Mouse (Mus musculus) forebrain, embryonic 13.5 days (tissue): ENCODE results near the gene Ttll12. TPM values are rescaled to one million over a fixed set of nuclear protein-coding genes. Genes with fewer than 3 reads are reported as not detected.

Source experiments
- ATAC-seq: fragments of 200-750 bp; cut with Nextera tagmentation; 2 replicates; pipeline ENCODE4 v1.8.0; 2017
- H3K27ac ChIP-seq: fragments of 300-500 bp; sonication (generic); 2 replicates; pipeline ENCODE4 v1.5.1; 2015; ENCODE audit warnings: inconsistent platforms, mild to moderate bottlenecking, moderate library complexity
- H3K27me3 ChIP-seq: fragments of 300-500 bp; sonication (generic); 2 replicates; pipeline ENCODE4 v1.6.1; 2015; ENCODE audit warnings: mild to moderate bottlenecking, inconsistent platforms
- H3K36me3 ChIP-seq: fragments of 300-500 bp; sonication (generic); 2 replicates; pipeline ENCODE4 v1.6.1; 2015; ENCODE audit warnings: mild to moderate bottlenecking, inconsistent platforms; ENCODE audit not compliant: poor library complexity, severe bottlenecking
- H3K4me1 ChIP-seq: fragments of 300-500 bp; sonication (generic); 2 replicates; pipeline ENCODE4 v1.6.1; 2015; ENCODE audit warnings: inconsistent platforms
- H3K4me2 ChIP-seq: fragments of 300-500 bp; sonication (generic); 2 replicates; pipeline ENCODE4 v1.6.1; 2015; ENCODE audit warnings: inconsistent platforms, mild to moderate bottlenecking, moderate library complexity
- H3K4me3 ChIP-seq: fragments of 300-500 bp; sonication (generic); 2 replicates; pipeline ENCODE4 v1.5.1; 2015; ENCODE audit warnings: mild to moderate bottlenecking, inconsistent platforms
- H3K9ac ChIP-seq: fragments of 300-500 bp; sonication (generic); 2 replicates; pipeline ENCODE4 v1.6.1; 2015; ENCODE audit warnings: mild to moderate bottlenecking, inconsistent platforms
- H3K9me3 ChIP-seq: fragments of 300-500 bp; sonication (generic); replicated peaks from 2 replicates; pipeline ENCODE4 v1.6.1; 2016; ENCODE audit warnings: inconsistent platforms
- WGBS: fragments of 180-500 bp; shearing (Covaris S2); methylation state at CpG from one replicate; pipeline ENCODE4 v1.1.7; 2015; 5-methylcytosine and 5-hydroxymethylcytosine counted together
- polyA plus RNA-seq: library from polyadenylated mRNA; unstranded; fragments of >200 nt; fragmentation: Nextera tagmentation; extraction: Ambion mirVana; gene quantifications from 2 replicates; pipeline ENCODE4 v1.2.1, GENCODE M21; 2015

Gene Ttll12
- polyA plus RNA-seq, 1 experiment from 2014 or later, result 40.7 TPM

- Histone ChIP-seq H3K9ac (no peak overlapping the region), H3K27ac (no peak overlapping the region), H3K4me3 (no peak overlapping the region), H3K27me3 (peaks cover 35% of the 10 kb centered on the region), H3K36me3 (no peaks in the 10 kb centered on the region), H3K4me2 (no peak overlapping the region), H3K4me1 (peaks cover 15% of the 10 kb centered on the region), H3K9me3 (no peaks in the 10 kb centered on the region)
- no peak for ATAC-seq
- 91% methylated on average over 9 of the region's 9 CpGs for WGBS
Measured at GRCm38 (mm10) chr15:83530233-83530632, 64.7 kb downstream of the Ttll12 start.

DNA sequence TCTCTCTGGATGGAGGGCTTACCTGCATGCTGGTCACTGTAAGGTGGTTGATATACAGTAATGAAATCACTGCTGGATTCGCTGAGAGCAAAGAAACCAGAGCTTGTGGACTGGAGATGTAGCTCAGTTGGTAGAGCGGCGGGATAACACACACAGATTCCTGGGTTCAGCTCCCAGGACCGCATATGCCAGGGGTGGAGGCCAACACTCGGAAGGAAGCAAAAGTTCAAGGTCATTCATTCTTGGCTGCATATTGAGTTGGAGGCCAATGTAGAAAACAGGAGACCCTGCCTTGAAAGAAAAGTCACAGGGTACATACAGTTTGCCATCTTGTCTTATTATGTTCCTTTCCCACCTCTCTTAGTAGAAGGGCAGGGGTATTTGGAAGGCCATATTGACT lies 65.2 kb downstream of the Ttll12 start:
- H3K4me1 ChIP-seq, result peaks cover 15% of the 10 kb centered on the region
- no peak overlapping the region for H3K27ac ChIP-seq
- H3K9me3 ChIP-seq, result no peaks in the 10 kb centered on the region
- 87% methylated on average over 5 of the region's 5 CpGs for WGBS
- no peaks in the 10 kb centered on the region for H3K36me3 ChIP-seq
- no peak for ATAC-seq
- no peak overlapping the region for H3K4me3 ChIP-seq
- no peak overlapping the region for H3K4me2 ChIP-seq
- no peak overlapping the region for H3K9ac ChIP-seq
- peaks cover 39% of the 10 kb centered on the region for H3K27me3 ChIP-seq

- Histone ChIP-seq H3K4me3 (no peak overlapping the region), H3K36me3 (no peaks in the 10 kb centered on the region), H3K9ac (no peak overlapping the region), H3K27ac (no peak overlapping the region), H3K4me1 (peaks cover 15% of the 10 kb centered on the region), H3K9me3 (no peaks in the 10 kb centered on the region), H3K27me3 (peaks cover 48% of the 10 kb centered on the region), H3K4me2 (no peak overlapping the region)
- ATAC-seq, result no peak
- 84% methylated on average over 4 of the region's 4 CpGs for WGBS
Measured at GRCm38 (mm10) chr15:83528892-83529291, 66.1 kb downstream of the Ttll12 start.

DNA sequence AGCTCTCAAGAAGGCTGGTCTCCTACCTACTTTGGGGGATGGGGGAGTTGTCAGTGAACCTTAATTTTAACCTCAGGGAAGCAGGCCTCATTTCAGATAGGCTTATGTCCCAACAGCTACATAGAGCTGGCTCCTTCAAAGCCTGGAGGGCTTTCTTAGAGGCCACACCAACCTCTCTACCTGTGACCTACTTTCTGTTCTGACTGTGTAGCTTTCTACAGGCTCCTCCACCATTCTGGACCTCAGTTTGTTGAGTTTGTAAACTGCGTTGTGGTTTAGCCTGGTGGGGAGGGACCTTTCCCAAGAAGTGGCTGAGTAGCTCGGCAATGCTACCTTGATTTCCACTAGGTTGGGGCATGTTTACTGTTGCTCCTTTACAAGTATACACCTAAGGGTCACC lies 67.2 kb downstream of the Ttll12 start:
- Histone ChIP-seq H3K9me3 (no peaks in the 10 kb centered on the region), H3K9ac (no peak overlapping the region), H3K36me3 (no peaks in the 10 kb centered on the region), H3K4me2 (0 out of 2 replicates have a peak overlapping the region, but pooled peaks have one; percentile 89), H3K27ac (no peak overlapping the region), H3K4me3 (no peak overlapping the region), H3K4me1 (peaks cover 15% of the 10 kb centered on the region), H3K27me3 (peaks cover 53% of the 10 kb centered on the region)
- WGBS, result 82% methylated on average over 2 of the region's 2 CpGs
- ATAC-seq, result no peak

- under 1% methylated on average over 26 of the region's 26 CpGs for WGBS
- Histone ChIP-seq H3K27me3 (peaks cover 53% of the 10 kb centered on the region), H3K36me3 (no peaks in the 10 kb centered on the region), H3K9ac (peak overlapping the region; percentile 60), H3K9me3 (no peaks in the 10 kb centered on the region), H3K27ac (no peak overlapping the region), H3K4me3 (peak overlapping the region; percentile 50), H3K4me2 (peak overlapping the region; percentile 89), H3K4me1 (peaks cover 15% of the 10 kb centered on the region)
- peak; percentile 36; the same call in 1 of the 2 replicates for ATAC-seq
Measured at GRCm38 (mm10) chr15:83527092-83527437, 67.9 kb downstream of the Ttll12 start.

DNA sequence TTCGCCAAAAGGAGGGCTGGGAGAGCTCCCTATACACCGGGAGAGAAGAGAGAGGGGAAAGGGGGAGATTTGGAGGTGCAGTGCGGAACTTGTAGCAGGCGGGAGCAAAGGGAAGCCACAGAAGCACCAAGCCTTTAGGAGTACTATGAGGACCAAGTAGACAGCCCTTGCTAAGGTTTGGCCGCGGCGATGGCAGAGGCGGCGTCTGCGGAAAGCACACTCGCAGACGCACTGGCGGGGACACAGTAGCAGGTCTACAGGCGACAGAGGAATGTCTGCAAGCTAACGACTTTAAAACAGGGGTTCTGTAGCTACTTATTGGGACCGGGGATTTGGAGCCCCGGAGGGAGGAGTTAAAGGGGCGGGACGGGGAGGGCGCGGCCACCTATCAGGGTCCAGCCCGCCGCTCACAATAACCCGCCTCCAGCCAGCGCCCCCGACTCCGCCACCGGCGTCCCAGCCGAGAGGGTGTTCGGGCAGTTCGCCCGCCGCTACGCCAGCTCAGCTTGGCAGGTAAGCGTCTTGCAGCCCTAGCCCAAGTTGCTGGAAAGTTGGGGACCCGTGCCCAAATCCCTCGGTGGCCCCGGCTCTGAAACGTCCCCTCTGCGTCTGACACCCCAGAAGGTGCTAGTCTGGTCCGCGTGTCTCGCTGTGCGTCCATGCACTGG lies 68.4 kb downstream of the Ttll12 start, which contains the start of gene Bik:
TSS of gene Bik (plus strand) at position 439 of the 668 bp plus-strand sequence.
- peaks cover 15% of the 10 kb centered on the region for H3K4me1 ChIP-seq
- H3K4me3 ChIP-seq, result peak within 1 kb of the TSS; percentile 50
- no peaks in the 10 kb centered on the region for H3K9me3 ChIP-seq
- no peak within 1 kb of the TSS for H3K27ac ChIP-seq
- peak within 1 kb of the TSS; percentile 60 for H3K9ac ChIP-seq
- WGBS, result under 1% methylated on average over 43 of the region's 45 CpGs
- no peaks in the 10 kb centered on the region for H3K36me3 ChIP-seq
- peak; percentile 55; the same call in 1 of the 2 replicates for ATAC-seq
- H3K4me2 ChIP-seq, result peak within 1 kb of the TSS; percentile 89
- peaks cover 53% of the 10 kb centered on the region for H3K27me3 ChIP-seq

Other genes starting within 250 kb of the Ttll12 start
- gene Arfgap3, start 244.9 kb downstream of the Ttll12 start, polyA plus RNA-seq, result 33.6 and 37.3 TPM in 2 replicates
- 26.0 TPM in 2 replicates for gene Pacsin2, start 130.6 kb downstream of the Ttll12 start, polyA plus RNA-seq
- gene Ttll1, start 84.3 kb downstream of the Ttll12 start, polyA plus RNA-seq, result 69.8 and 79.8 TPM in 2 replicates
- gene Bik, start 68.3 kb downstream of the Ttll12 start, polyA plus RNA-seq, result 1.5 and 1.6 TPM in 2 replicates
- gene Tspo, start 31.6 kb downstream of the Ttll12 start, polyA plus RNA-seq, result 12.2 and 14.7 TPM in 2 replicates
- 32.4 and 38.9 TPM in 2 replicates for gene Mcat, start 31.4 kb downstream of the Ttll12 start, polyA plus RNA-seq
- 10.7 and 13.0 TPM in 2 replicates for gene Scube1, start 129.9 kb upstream of the Ttll12 start, polyA plus RNA-seq
- 84.8 and 104 TPM in 2 replicates for gene Mpped1, start 184.3 kb upstream of the Ttll12 start, polyA plus RNA-seq